Mouse (Mus musculus): Measurements from ENCODE around the gene Pdcd1lg2. TPM values are rescaled to one million over a fixed set of nuclear protein-coding genes. Genes with fewer than 3 reads are reported as not detected.

Gene Pdcd1lg2
- polyA plus RNA-seq, 1 experiment from 2014 or later = not detected

DNA sequence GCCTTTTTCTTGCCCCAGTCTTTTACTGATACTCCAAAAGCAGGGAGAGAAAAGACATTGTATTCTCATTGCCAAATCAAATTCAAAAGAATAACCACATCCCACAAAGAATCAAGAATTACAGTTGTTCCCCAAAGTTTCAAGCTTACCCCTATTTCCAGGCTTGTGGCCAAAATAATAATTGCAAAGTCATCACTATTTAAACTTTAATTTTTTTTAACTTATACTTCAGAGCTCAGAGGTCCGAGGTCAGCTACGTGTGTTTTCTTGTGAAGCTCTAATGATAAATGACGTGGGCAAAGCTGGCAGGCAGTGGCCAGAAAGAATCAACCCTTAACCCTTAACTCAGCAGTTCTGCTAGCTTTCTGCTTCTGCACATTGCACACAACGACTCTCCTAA, 67.9 kb downstream of the Pdcd1lg2 start:
- Histone ChIP-seq H3K27ac (ENCODE audit: low read length) (no peak overlapping the region), H3K4me3 (replicated peaks; ENCODE audit: low read length) (no peak overlapping the region), H3K27me3 (ENCODE audit: control insufficient read depth, insufficient read depth, low read length) (no peaks in the 10 kb centered on the region), H3K9ac (ENCODE audit: low read length) (no peak overlapping the region), H3K36me3 (ENCODE audit: control insufficient read depth, insufficient read depth, low read length) (no peaks in the 10 kb centered on the region), H3K9me3 (replicated peaks; ENCODE audit: control insufficient read depth, low read length) (no peaks in the 10 kb centered on the region), H3K4me2 (ENCODE audit: low read depth, low read length) (no peak overlapping the region), H3K4me1 (ENCODE audit: control insufficient read depth, insufficient read depth, low read length) (no peaks in the 10 kb centered on the region)
- WGBS = 10% methylated on average over 4 of the region's 4 CpGs
- ATAC-seq (ENCODE audit: insufficient read depth, low FRiP score) = no peak

GRCm38 (mm10) chr19:29481578-29481977, 70.9 kb downstream of the Pdcd1lg2 start:
- Histone ChIP-seq H3K9ac (ENCODE audit: low read length) (no peak overlapping the region), H3K36me3 (ENCODE audit: control insufficient read depth, insufficient read depth, low read length) (no peaks in the 10 kb centered on the region), H3K4me3 (replicated peaks; ENCODE audit: low read length) (no peak overlapping the region), H3K4me2 (ENCODE audit: low read depth, low read length) (no peak overlapping the region), H3K4me1 (ENCODE audit: control insufficient read depth, insufficient read depth, low read length) (no peaks in the 10 kb centered on the region), H3K27me3 (ENCODE audit: control insufficient read depth, insufficient read depth, low read length) (no peaks in the 10 kb centered on the region), H3K9me3 (replicated peaks; ENCODE audit: control insufficient read depth, low read length) (no peaks in the 10 kb centered on the region), H3K27ac (ENCODE audit: low read length) (no peak overlapping the region)
- ATAC-seq (ENCODE audit: insufficient read depth, low FRiP score) = no peak
- WGBS = 71% methylated on average over 6 of the region's 6 CpGs

DNA sequence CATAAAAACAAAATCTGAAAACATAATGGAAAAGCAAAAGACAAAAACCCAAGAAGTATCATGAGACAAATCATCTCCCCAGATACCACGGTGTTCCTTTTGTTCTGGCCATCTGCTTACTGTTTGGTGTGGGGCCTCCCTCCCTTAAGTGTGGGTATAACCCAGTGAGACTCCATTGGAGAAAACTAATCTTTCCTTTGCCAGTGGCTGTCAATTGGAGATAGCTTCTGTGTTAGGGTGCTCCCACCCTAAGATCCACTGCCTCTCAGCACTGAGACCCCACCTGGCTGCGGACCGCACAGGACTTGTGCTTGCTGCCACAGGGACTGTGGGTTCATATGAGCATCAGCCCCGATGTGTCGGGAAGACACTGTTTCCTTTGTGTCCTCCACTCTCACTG, 71.4 kb downstream of the Pdcd1lg2 start:
- Histone ChIP-seq H3K27ac (ENCODE audit: low read length) (no peak overlapping the region), H3K9me3 (replicated peaks; ENCODE audit: control insufficient read depth, low read length) (no peaks in the 10 kb centered on the region), H3K4me3 (replicated peaks; ENCODE audit: low read length) (no peak overlapping the region), H3K36me3 (ENCODE audit: control insufficient read depth, insufficient read depth, low read length) (no peaks in the 10 kb centered on the region), H3K27me3 (ENCODE audit: control insufficient read depth, insufficient read depth, low read length) (no peaks in the 10 kb centered on the region), H3K9ac (ENCODE audit: low read length) (no peak overlapping the region), H3K4me2 (ENCODE audit: low read depth, low read length) (no peak overlapping the region), H3K4me1 (ENCODE audit: control insufficient read depth, insufficient read depth, low read length) (no peaks in the 10 kb centered on the region)
- ATAC-seq (ENCODE audit: insufficient read depth, low FRiP score) = no peak
- WGBS = 78% methylated on average over 5 of the region's 5 CpGs

- Histone ChIP-seq H3K9me3 (replicated peaks; ENCODE audit: control insufficient read depth, low read length) (no peaks in the 10 kb centered on the region), H3K36me3 (ENCODE audit: control insufficient read depth, insufficient read depth, low read length) (no peaks in the 10 kb centered on the region), H3K4me2 (ENCODE audit: low read depth, low read length) (no peak overlapping the region), H3K27ac (ENCODE audit: low read length) (no peak overlapping the region), H3K9ac (ENCODE audit: low read length) (no peak overlapping the region), H3K27me3 (ENCODE audit: control insufficient read depth, insufficient read depth, low read length) (no peaks in the 10 kb centered on the region), H3K4me1 (ENCODE audit: control insufficient read depth, insufficient read depth, low read length) (no peaks in the 10 kb centered on the region), H3K4me3 (replicated peaks; ENCODE audit: low read length) (no peak overlapping the region)
- WGBS = 68% methylated on average over 3 of the region's 3 CpGs
- ATAC-seq (ENCODE audit: insufficient read depth, low FRiP score) = no peak
Observed at GRCm38 (mm10) chr19:29482637-29483036, 71.9 kb downstream of the Pdcd1lg2 start.

- Histone ChIP-seq H3K9me3 (replicated peaks; ENCODE audit: control insufficient read depth, low read length) (no peaks in the 10 kb centered on the region), H3K27ac (ENCODE audit: low read length) (no peak overlapping the region), H3K4me1 (ENCODE audit: control insufficient read depth, insufficient read depth, low read length) (no peaks in the 10 kb centered on the region), H3K4me2 (ENCODE audit: low read depth, low read length) (no peak overlapping the region), H3K27me3 (ENCODE audit: control insufficient read depth, insufficient read depth, low read length) (no peaks in the 10 kb centered on the region), H3K36me3 (ENCODE audit: control insufficient read depth, insufficient read depth, low read length) (no peaks in the 10 kb centered on the region), H3K9ac (ENCODE audit: low read length) (no peak overlapping the region), H3K4me3 (replicated peaks; ENCODE audit: low read length) (no peak overlapping the region)
- ATAC-seq (ENCODE audit: insufficient read depth, low FRiP score) = no peak
- WGBS = 73% methylated on average over 2 of the region's 2 CpGs
Observed at GRCm38 (mm10) chr19:29483386-29483785, 72.7 kb downstream of the Pdcd1lg2 start.

- Histone ChIP-seq H3K4me3 (replicated peaks; ENCODE audit: low read length) (no peak overlapping the region), H3K27ac (ENCODE audit: low read length) (no peak overlapping the region), H3K27me3 (ENCODE audit: control insufficient read depth, insufficient read depth, low read length) (no peaks in the 10 kb centered on the region), H3K36me3 (ENCODE audit: control insufficient read depth, insufficient read depth, low read length) (no peaks in the 10 kb centered on the region), H3K9me3 (replicated peaks; ENCODE audit: control insufficient read depth, low read length) (no peaks in the 10 kb centered on the region), H3K4me2 (ENCODE audit: low read depth, low read length) (no peak overlapping the region), H3K4me1 (ENCODE audit: control insufficient read depth, insufficient read depth, low read length) (no peaks in the 10 kb centered on the region), H3K9ac (ENCODE audit: low read length) (no peak overlapping the region)
- no peak for ATAC-seq (ENCODE audit: insufficient read depth, low FRiP score)
- 48% methylated on average over 2 of the region's 2 CpGs for WGBS
Observed at GRCm38 (mm10) chr19:29484537-29484936, 73.8 kb downstream of the Pdcd1lg2 start.

GRCm38 (mm10) chr19:29485257-29485948, 74.7 kb downstream of the Pdcd1lg2 start:
- no peaks in the 10 kb centered on the region for H3K9me3 ChIP-seq (replicated peaks; ENCODE audit: control insufficient read depth, low read length)
- no peak overlapping the region for H3K9ac ChIP-seq (ENCODE audit: low read length)
- H3K4me3 ChIP-seq (replicated peaks; ENCODE audit: low read length) = no peak overlapping the region
- 80% methylated on average over 3 of the region's 3 CpGs for WGBS
- no peak for ATAC-seq (ENCODE audit: insufficient read depth, low FRiP score)
- H3K4me1 ChIP-seq (ENCODE audit: control insufficient read depth, insufficient read depth, low read length) = no peaks in the 10 kb centered on the region
- H3K27me3 ChIP-seq (ENCODE audit: control insufficient read depth, insufficient read depth, low read length) = no peaks in the 10 kb centered on the region
- H3K4me2 ChIP-seq (ENCODE audit: low read depth, low read length) = no peak overlapping the region
- no peaks in the 10 kb centered on the region for H3K36me3 ChIP-seq (ENCODE audit: control insufficient read depth, insufficient read depth, low read length)
- no peak overlapping the region for H3K27ac ChIP-seq (ENCODE audit: low read length)

DNA sequence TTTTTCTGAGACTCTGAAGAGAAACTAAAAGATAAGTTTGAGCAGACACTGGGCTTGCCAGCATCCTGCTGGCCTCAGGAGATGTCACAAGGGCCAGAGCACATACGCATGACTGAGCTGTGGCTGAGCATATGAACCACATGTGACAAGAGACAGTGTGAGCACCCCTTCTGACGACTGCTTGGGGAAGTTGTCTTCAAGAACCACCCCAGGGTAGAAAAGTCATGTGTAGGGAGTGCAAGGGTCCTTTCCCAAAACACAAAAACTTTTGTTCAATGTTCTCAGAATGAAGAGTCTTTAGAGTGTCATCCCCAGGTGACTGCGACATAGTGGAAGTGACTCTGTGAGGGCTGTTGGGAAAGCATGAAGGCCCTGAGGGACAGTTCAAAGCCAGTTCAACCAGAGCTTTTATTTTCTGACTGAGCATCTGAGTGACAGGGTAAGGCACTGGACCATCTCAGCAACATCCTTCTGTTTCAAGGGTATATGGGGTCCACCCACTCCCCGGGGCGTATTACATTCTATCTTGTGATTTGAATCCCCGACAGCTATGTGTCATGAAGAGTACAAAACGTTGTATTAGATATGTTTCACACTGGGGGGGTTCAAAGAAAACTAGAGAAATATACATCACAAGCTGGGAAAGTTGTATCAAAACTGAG, 76.0 kb downstream of the Pdcd1lg2 start:
- Histone ChIP-seq H3K4me2 (ENCODE audit: low read depth, low read length) (no peak overlapping the region), H3K27me3 (ENCODE audit: control insufficient read depth, insufficient read depth, low read length) (no peaks in the 10 kb centered on the region), H3K36me3 (ENCODE audit: control insufficient read depth, insufficient read depth, low read length) (no peaks in the 10 kb centered on the region), H3K4me1 (ENCODE audit: control insufficient read depth, insufficient read depth, low read length) (no peaks in the 10 kb centered on the region), H3K4me3 (replicated peaks; ENCODE audit: low read length) (no peak overlapping the region), H3K9ac (ENCODE audit: low read length) (no peak overlapping the region), H3K27ac (ENCODE audit: low read length) (no peak overlapping the region), H3K9me3 (replicated peaks; ENCODE audit: control insufficient read depth, low read length) (no peaks in the 10 kb centered on the region)
- no peak for ATAC-seq (ENCODE audit: insufficient read depth, low FRiP score)
- 82% methylated on average over 7 of the region's 7 CpGs for WGBS

GRCm38 (mm10) chr19:29487326-29488072, 76.8 kb downstream of the Pdcd1lg2 start:
- 80% methylated on average over 14 of the region's 14 CpGs for WGBS
- no peak overlapping the region for H3K4me2 ChIP-seq (ENCODE audit: low read depth, low read length)
- ATAC-seq (ENCODE audit: insufficient read depth, low FRiP score) = no peak
- no peak overlapping the region for H3K27ac ChIP-seq (ENCODE audit: low read length)
- no peaks in the 10 kb centered on the region for H3K27me3 ChIP-seq (ENCODE audit: control insufficient read depth, insufficient read depth, low read length)
- H3K9me3 ChIP-seq (replicated peaks; ENCODE audit: control insufficient read depth, low read length) = no peaks in the 10 kb centered on the region
- no peaks in the 10 kb centered on the region for H3K4me1 ChIP-seq (ENCODE audit: control insufficient read depth, insufficient read depth, low read length)
- H3K36me3 ChIP-seq (ENCODE audit: control insufficient read depth, insufficient read depth, low read length) = no peaks in the 10 kb centered on the region
- no peak overlapping the region for H3K4me3 ChIP-seq (replicated peaks; ENCODE audit: low read length)
- H3K9ac ChIP-seq (ENCODE audit: low read length) = no peak overlapping the region
